Mouse (Mus musculus) ES-CJ7 (cell line): ENCODE data around the gene Wfdc17.

ENCODE experiments used
- DNase-seq: peaks from one replicate; pipeline ENCODE4 v3.0.0; 2011; ENCODE audit warnings: low read depth, low spot score

Wfdc17 gene

GRCm38 (mm10) chr11:83703705-83704104 is at the start of gene Wfdc17:
TSS of gene Wfdc17 (plus strand) at chr11:83703991.
- DNase-seq: peak; percentile 0

- no peak for DNase-seq
Observed at GRCm38 (mm10) chr11:83654606-83655005, 49.2 kb upstream of the Wfdc17 start.

- no peak for DNase-seq
Observed at GRCm38 (mm10) chr11:83657508-83657907, 46.3 kb upstream of the Wfdc17 start.

- DNase-seq: no peak
Observed at GRCm38 (mm10) chr11:83658797-83659196, 45.0 kb upstream of the Wfdc17 start.

GRCm38 (mm10) chr11:83662204-83662603 is 41.6 kb upstream of the Wfdc17 start, which contains the start of gene Ccl4:
TSS of gene Ccl4 (plus strand) at chr11:83662584.
- DNase-seq: peak; percentile 1

- no peak for DNase-seq
Observed at GRCm38 (mm10) chr11:83663532-83663931, 40.3 kb upstream of the Wfdc17 start.

- peak; percentile 0 for DNase-seq
Observed at GRCm38 (mm10) chr11:83671743-83672142, 32.0 kb upstream of the Wfdc17 start.

GRCm38 (mm10) chr11:83675665-83676064 is 28.1 kb upstream of the Wfdc17 start:
- no peak for DNase-seq

- DNase-seq: no peak
Observed at GRCm38 (mm10) chr11:83689918-83690317, 13.9 kb upstream of the Wfdc17 start.

- DNase-seq: no peak
Observed at GRCm38 (mm10) chr11:83692008-83692407, 11.8 kb upstream of the Wfdc17 start.

GRCm38 (mm10) chr11:83708715-83709114 is 4.9 kb downstream of the Wfdc17 start, which contains the start of gene Wfdc18:
TSS of gene Wfdc18 (plus strand) at chr11:83709015.
- DNase-seq: no peak

- DNase-seq: no peak
Observed at GRCm38 (mm10) chr11:83709683-83710082, 5.9 kb downstream of the Wfdc17 start.

GRCm38 (mm10) chr11:83712671-83713070 is 8.9 kb downstream of the Wfdc17 start:
- no peak for DNase-seq

GRCm38 (mm10) chr11:83713925-83714324 is 10.1 kb downstream of the Wfdc17 start:
- DNase-seq: no peak

GRCm38 (mm10) chr11:83717042-83717665 is 13.4 kb downstream of the Wfdc17 start:
- no peak for DNase-seq

GRCm38 (mm10) chr11:83720766-83721165 is 17.0 kb downstream of the Wfdc17 start:
- no peak for DNase-seq

- DNase-seq: peak; percentile 32
Observed at GRCm38 (mm10) chr11:83728757-83729432, 25.1 kb downstream of the Wfdc17 start.

- DNase-seq: no peak
Observed at GRCm38 (mm10) chr11:83731116-83731515, 27.3 kb downstream of the Wfdc17 start.

- DNase-seq: no peak
Observed at GRCm38 (mm10) chr11:83733071-83733640, 29.4 kb downstream of the Wfdc17 start.

GRCm38 (mm10) chr11:83734215-83734614 is 30.4 kb downstream of the Wfdc17 start:
- no peak for DNase-seq

- DNase-seq: no peak
Observed at GRCm38 (mm10) chr11:83735881-83736280, 32.1 kb downstream of the Wfdc17 start.

GRCm38 (mm10) chr11:83737109-83737558 is 33.3 kb downstream of the Wfdc17 start:
- no peak for DNase-seq

- DNase-seq: peak; percentile 49
Observed at GRCm38 (mm10) chr11:83739241-83739640, 35.5 kb downstream of the Wfdc17 start.
